Mouse (Mus musculus): ENCODE results near the gene Cnpy2. TPM values are rescaled to one million over a fixed set of nuclear protein-coding genes. Genes with fewer than 3 reads are reported as not detected.
A peak's percentile ranks its signal among the peaks of the same experiment; 100 is the strongest.
"Not testable (repeated sequence)": the region's sequence is repeated elsewhere in the genome, so short reads cannot be mapped to it uniquely, and the experiment has no call there.

Cnpy2 gene
- polyA plus RNA-seq, 1 experiment from 2014 or later, result 107 TPM

DNA sequence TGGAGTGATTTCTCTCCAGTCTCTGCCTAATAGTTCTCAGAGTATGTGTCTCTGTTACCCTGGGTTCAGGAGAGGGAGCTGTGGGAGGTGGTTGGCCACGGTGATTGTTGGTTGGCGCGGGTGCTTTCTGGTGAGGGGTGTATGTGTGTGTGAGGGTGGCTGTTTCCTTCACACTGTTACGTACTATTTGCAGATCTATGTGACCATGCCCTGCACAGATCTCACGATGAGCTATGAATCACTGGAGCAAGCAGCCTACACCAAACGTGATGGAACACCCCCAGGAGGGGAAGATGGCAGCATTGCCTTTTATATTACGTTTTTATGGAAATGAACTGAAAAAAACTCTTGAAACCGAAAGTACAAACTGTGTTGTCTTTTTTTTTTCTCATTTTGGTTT is 4.6 kb downstream of the Cnpy2 start:
- Histone ChIP-seq H3K27me3 (replicated peaks) (no peaks in the 10 kb centered on the region), H3K9me3 (replicated peaks) (no peaks in the 10 kb centered on the region), H3K36me3 (peaks cover 39% of the 10 kb centered on the region), H3K4me3 (no peak overlapping the region), H3K4me1 (peaks cover 18% of the 10 kb centered on the region), H3K4me2 (no peak overlapping the region), H3K27ac (no peak overlapping the region), H3K9ac (no peak overlapping the region)
- WGBS (ENCODE audit: insufficient replicate concordance), result 83% methylated on average over 8 of the region's 8 CpGs
- no peak for ATAC-seq

DNA sequence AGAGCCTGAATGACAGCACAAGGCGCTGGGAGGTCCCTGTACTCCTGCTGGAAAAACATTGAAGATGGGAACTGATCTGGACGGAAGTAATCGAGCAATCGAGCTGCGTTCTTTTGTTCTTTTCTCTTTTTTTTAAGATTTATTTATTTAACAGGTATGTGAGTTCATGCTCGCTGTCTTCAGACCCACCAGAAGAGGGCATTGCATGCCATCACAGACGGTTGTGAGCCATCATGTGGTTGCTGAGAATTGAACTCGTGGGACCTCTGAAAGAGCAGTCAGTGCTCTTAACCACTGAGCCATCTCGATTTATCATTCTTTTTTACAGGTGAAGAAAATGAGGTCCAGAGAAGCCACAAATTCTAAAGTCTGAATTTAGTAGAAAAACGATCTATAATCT is 5.4 kb downstream of the Cnpy2 start:
- H3K27ac ChIP-seq, result no peak overlapping the region
- H3K4me1 ChIP-seq, result peaks cover 20% of the 10 kb centered on the region
- 79% methylated on average over 10 of the region's 10 CpGs for WGBS (ENCODE audit: insufficient replicate concordance)
- no peak for ATAC-seq
- H3K36me3 ChIP-seq, result peaks cover 39% of the 10 kb centered on the region
- no peaks in the 10 kb centered on the region for H3K27me3 ChIP-seq (replicated peaks)
- H3K4me2 ChIP-seq, result no peak overlapping the region
- no peak overlapping the region for H3K9ac ChIP-seq
- H3K9me3 ChIP-seq (replicated peaks), result no peaks in the 10 kb centered on the region
- no peak overlapping the region for H3K4me3 ChIP-seq

DNA sequence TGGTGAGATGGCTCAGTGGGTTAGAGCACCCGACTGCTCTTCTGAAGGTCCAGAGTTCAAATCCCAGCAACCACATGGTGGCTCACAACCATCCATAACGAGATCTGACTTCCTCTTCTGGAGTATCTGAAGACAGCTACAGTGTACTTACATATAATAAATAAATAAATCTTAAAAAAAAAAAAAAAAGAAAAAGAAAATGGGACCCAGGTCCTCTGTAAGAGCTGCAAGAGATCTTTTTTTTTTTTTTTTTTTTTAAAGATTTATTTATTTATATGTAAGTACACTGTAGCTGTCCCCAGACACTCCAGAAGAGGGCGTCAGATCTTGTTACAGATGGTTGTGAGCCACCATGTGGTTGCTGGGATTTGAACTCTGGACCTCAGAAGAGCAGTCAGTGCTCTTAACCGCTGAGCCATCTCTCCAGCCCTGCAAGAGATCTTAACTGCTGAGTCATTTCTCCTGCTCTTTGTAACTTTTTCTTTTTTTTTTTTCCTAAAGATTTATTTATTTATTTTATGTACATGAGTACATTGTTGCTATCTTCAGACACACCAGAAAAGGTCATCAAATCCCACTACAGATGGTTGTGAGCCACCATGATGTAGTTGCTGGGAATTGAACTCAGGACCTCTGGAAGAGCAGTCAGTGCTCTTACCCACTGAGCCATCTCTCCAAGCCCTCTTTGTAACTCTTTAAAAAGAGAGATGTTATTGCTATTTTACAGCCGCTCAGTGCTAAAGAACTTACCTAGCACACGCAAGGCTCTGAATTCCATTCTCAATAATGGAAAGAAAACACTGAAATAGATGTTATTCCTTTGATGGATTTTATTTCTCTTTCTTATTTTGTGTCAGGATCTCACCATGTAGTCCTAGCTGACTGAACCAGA is 10.3 kb downstream of the Cnpy2 start:
- not testable (repeated sequence) for H3K9me3 ChIP-seq (replicated peaks); ATAC-seq; H3K4me3 ChIP-seq; H3K27ac ChIP-seq; H3K4me2 ChIP-seq; H3K27me3 ChIP-seq (replicated peaks); H3K9ac ChIP-seq
- Histone ChIP-seq H3K36me3 (peaks cover 17% of the 10 kb centered on the region), H3K4me1 (peaks cover 36% of the 10 kb centered on the region)
- WGBS (ENCODE audit: insufficient replicate concordance), result 67% methylated on average over 6 of the region's 6 CpGs

DNA sequence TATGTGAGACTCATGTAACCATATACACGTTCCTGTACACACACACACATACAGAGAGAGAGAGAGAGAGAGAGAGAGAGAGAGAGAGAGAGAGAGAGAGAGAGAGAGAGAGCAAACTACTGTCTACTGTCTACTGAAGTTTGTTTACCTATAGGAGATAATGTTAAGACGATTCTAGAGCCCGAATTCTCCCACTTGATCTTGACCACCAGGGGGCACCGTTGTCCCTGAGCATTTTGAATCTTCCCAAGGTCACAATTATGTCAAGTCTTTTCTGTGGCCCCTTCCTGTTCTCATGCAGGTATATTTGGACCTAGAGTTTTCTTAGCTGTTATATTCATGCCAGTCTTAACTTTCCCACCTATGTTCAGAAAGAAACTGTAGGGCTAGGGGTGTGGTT is 13.3 kb downstream of the Cnpy2 start:
- Histone ChIP-seq H3K9me3 (replicated peaks) (no peaks in the 10 kb centered on the region), H3K4me3 (no peak overlapping the region), H3K27me3 (replicated peaks) (no peaks in the 10 kb centered on the region), H3K27ac (peak overlapping the region; percentile 95), H3K4me2 (peak overlapping the region; percentile 86), H3K36me3 (peaks cover 14% of the 10 kb centered on the region), H3K9ac (0 out of 2 replicates have a peak overlapping the region, but pooled peaks have one; percentile 58), H3K4me1 (peaks cover 62% of the 10 kb centered on the region)
- 0% methylated on average over 4 of the region's 4 CpGs for WGBS (ENCODE audit: insufficient replicate concordance)
- ATAC-seq, result no peak

DNA sequence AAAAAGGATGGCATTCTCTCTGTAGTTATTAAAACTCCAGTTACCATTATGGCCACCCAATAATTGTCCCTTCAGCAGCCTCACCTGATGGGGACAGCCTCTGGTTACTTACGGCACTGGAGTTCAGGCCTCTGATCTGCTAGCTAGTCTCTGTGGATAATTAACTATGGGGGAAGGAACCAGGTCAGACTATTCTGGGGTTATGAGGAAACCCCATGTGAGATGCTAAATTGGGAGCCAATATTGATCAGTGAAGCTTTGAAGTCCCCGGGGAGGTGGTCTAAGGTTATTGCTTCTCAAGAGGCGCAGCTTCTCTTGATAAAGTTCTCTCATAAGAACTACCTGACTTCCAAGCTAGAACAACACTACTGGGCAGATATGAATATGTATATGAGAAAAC is 13.9 kb downstream of the Cnpy2 start:
- H3K4me2 ChIP-seq, result peak overlapping the region; percentile 86
- H3K4me3 ChIP-seq, result 0 out of 2 replicates have a peak overlapping the region, but pooled peaks have one; percentile 91
- no peaks in the 10 kb centered on the region for H3K9me3 ChIP-seq (replicated peaks)
- H3K27ac ChIP-seq, result peak overlapping the region; percentile 95
- peaks cover 68% of the 10 kb centered on the region for H3K4me1 ChIP-seq
- ATAC-seq, result no peak
- 68% methylated on average over 3 of the region's 3 CpGs for WGBS (ENCODE audit: insufficient replicate concordance)
- peak overlapping the region; percentile 58 for H3K9ac ChIP-seq
- peaks cover 20% of the 10 kb centered on the region for H3K36me3 ChIP-seq
- H3K27me3 ChIP-seq (replicated peaks), result no peaks in the 10 kb centered on the region

DNA sequence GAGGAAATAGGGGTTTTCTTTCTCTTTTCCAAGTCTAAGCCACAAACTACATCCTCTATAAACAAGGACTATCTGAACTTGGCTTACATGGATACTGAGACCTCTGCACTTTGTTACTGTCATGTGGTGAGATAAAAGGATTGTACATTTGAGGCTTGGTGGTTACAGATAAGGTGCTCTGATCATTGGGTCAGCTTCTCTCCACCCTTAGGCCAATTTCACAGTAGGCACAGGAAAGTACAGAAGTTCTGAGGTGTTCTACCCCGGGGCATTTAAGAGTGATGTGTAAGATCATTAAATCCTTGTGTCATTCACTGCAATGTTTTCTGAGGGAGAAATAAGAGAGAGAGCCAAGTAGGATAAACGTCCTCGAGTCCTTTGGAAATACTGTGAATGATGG is 14.3 kb downstream of the Cnpy2 start:
- Histone ChIP-seq H3K4me3 (peak overlapping the region; percentile 91), H3K4me1 (peaks cover 72% of the 10 kb centered on the region), H3K4me2 (peak overlapping the region; percentile 86), H3K9ac (peak overlapping the region; percentile 92), H3K36me3 (peaks cover 24% of the 10 kb centered on the region), H3K27ac (peak overlapping the region; percentile 95), H3K27me3 (replicated peaks) (no peaks in the 10 kb centered on the region), H3K9me3 (replicated peaks) (no peaks in the 10 kb centered on the region)
- peak; percentile 57 for ATAC-seq
- WGBS (ENCODE audit: insufficient replicate concordance), result 35% methylated on average over 3 of the region's 3 CpGs

DNA sequence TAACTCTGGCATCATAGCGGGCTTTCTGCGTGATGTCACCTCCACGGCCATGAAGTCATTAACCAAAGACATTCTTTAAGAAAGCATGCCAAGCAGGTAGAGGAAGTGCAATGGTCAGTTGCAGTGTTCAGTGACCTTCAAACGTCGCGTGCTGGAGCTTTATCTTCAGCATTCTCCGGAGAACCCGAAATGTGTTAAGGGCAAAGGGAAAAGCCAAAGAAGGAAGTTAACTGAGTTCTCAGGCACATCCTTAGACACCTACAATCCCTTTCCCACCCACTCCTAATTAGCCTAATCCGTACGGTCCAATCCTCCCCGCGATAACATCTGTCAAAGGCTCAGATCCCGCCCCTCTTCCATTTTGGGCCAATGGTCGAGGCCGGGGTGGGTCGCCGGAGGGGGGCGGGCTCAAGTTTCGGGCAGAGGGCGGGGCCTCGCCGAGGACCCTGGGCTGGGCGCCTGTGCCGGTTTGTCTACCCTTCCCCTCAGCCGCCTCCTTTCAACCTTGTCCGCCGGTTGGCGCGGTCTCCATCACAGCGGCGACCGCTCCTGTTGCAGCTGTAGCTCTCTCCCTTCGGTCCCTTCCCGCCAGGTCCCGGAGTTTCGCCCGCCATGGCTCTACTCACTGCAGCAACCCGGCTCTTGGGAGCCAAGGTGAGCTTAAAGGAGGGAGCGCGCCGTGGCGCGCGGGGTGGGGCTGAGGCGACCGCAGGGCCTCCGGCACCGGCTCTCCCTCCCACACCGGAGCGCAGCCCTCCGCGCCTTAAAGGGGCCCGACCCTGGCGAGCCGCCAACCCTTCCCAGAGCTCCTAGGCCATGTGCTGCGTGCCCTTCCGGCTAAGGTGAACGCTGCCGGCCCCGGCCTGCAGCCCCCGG is 15.3 kb downstream of the Cnpy2 start, which contains the start of gene Cs:
Gene Cs (plus strand): TSS at position 429 of the 876 bp plus-strand sequence.
- peaks cover 76% of the 10 kb centered on the region for H3K4me1 ChIP-seq
- H3K4me3 ChIP-seq, result peak within 1 kb of the TSS; percentile 91
- no peaks in the 10 kb centered on the region for H3K27me3 ChIP-seq (replicated peaks)
- ATAC-seq, result peak; percentile 92
- H3K4me2 ChIP-seq, result peak within 1 kb of the TSS; percentile 86
- H3K36me3 ChIP-seq, result peaks cover 25% of the 10 kb centered on the region
- peak within 1 kb of the TSS; percentile 92 for H3K9ac ChIP-seq
- H3K27ac ChIP-seq, result peak within 1 kb of the TSS; percentile 95
- WGBS (ENCODE audit: insufficient replicate concordance), result 2% methylated on average over 61 of the region's 61 CpGs
- H3K9me3 ChIP-seq (replicated peaks), result no peaks in the 10 kb centered on the region

DNA sequence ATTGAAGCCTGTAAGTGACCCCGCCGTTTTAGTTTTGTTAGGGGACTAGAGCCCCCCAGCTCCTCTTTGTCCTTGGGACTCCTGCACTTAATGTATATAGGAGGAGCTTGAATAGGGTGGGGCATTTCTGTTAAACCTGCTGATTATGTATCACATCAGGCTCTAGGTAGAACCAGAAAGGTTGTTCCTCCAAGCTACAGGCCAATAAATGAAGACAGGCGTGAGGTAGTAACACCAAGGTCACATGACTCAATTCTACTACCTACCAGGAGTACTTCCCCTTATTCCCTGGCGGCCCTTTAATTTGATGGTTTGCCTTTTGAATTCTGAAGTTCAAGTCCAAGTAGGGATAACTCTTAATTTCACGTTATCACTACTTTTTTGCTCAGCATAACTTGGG is 16.2 kb downstream of the Cnpy2 start:
- no peaks in the 10 kb centered on the region for H3K27me3 ChIP-seq (replicated peaks)
- peak overlapping the region; percentile 91 for H3K4me3 ChIP-seq
- H3K4me1 ChIP-seq, result peaks cover 84% of the 10 kb centered on the region
- H3K9me3 ChIP-seq (replicated peaks), result no peaks in the 10 kb centered on the region
- ATAC-seq, result peak; percentile 2; the same call in 1 of the 2 replicates
- peaks cover 29% of the 10 kb centered on the region for H3K36me3 ChIP-seq
- peak overlapping the region; percentile 92 for H3K9ac ChIP-seq
- 9% methylated on average over 5 of the region's 5 CpGs for whole genome bisulfite sequencing (ENCODE audit: insufficient replicate concordance)
- H3K27ac ChIP-seq, result peak overlapping the region; percentile 95
- H3K4me2 ChIP-seq, result peak overlapping the region; percentile 86

DNA sequence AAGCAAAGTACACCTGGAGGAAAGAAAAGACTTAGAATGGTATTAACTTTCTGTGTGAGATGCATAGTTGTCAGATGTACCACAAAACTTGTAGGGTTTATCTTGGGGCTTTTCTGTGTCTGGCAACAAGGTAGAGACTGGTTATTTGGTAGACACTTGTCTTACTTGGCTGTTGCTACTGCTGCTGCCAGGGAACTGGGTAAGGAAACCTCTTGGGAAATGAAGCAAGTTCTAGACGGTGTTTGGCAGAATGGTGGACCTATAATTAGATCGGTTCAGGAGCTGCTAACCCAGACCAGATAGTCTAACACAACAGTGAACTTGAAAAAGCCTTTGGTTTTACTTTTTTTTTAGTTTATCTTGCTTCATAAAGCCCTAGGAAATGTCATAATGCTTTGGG is 16.7 kb downstream of the Cnpy2 start:
- Histone ChIP-seq H3K9ac (peak overlapping the region; percentile 92), H3K9me3 (replicated peaks) (no peaks in the 10 kb centered on the region), H3K4me1 (peaks cover 90% of the 10 kb centered on the region), H3K4me2 (peak overlapping the region; percentile 86), H3K27me3 (replicated peaks) (no peaks in the 10 kb centered on the region), H3K36me3 (peaks cover 29% of the 10 kb centered on the region), H3K4me3 (peak overlapping the region; percentile 91), H3K27ac (peak overlapping the region; percentile 95)
- 60% methylated on average over 2 of the region's 2 CpGs for WGBS (ENCODE audit: insufficient replicate concordance)
- no peak for ATAC-seq

DNA sequence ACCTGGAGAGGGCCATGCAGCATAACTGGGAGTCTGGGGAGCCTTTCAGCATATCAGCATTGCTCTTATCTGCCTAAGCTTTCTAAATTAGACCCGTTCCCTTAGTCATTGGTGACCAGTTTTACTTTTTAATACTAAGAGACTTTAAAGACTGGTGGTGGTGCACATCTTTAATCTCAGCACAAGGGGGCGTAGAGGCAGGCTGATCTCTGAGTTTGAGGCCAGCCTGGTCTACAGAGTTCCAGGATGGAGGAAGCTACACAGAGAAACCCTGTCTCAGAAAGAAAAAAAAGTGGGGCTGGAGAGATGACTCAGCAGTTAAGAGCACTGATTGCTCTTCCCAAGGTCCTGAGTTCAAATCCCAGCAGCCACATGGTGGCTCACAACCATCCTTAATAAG is 18.0 kb downstream of the Cnpy2 start:
- peak overlapping the region; percentile 41; the same call in 1 of the 2 replicates for H3K27ac ChIP-seq

DNA sequence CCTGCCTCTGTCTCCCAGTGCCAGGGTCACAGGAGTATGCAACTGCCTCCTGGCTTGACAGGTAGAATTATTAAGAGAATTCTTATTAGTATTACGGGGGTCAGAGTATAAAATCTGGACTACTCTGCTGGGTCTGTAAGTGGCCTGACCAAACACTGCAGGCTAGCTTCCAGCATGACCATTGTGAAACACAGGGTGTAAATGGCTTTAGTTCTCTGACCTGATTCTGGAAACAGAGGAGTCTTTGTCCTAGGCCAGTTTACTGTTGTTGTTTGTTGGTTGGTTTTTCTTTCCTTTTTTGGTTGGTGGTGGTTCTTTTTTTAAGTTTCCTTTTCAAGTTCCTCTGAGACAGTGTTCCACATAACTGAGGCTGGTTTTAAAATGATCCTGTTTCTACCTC is 21.2 kb downstream of the Cnpy2 start:
- no peak overlapping the region for H3K4me3 ChIP-seq
- H3K4me2 ChIP-seq, result peak overlapping the region; percentile 25; the same call in 1 of the 2 replicates
- peaks cover 49% of the 10 kb centered on the region for H3K36me3 ChIP-seq
- 0 out of 2 replicates have a peak overlapping the region, but pooled peaks have one; percentile 27 for H3K9ac ChIP-seq
- H3K27ac ChIP-seq, result peak overlapping the region; percentile 71
- H3K9me3 ChIP-seq (replicated peaks), result no peaks in the 10 kb centered on the region
- no peaks in the 10 kb centered on the region for H3K27me3 ChIP-seq (replicated peaks)
- ATAC-seq, result no peak
- WGBS (ENCODE audit: insufficient replicate concordance), result 84% methylated on average over 1 of the region's 1 CpGs
- peaks cover 87% of the 10 kb centered on the region for H3K4me1 ChIP-seq

More for the DNA sequence above, 18.0 kb downstream of the Cnpy2 start:
- H3K36me3 ChIP-seq, result peaks cover 29% of the 10 kb centered on the region
- H3K9ac ChIP-seq, result peak overlapping the region; percentile 92; the same call in 1 of the 2 replicates
- WGBS (ENCODE audit: insufficient replicate concordance), result 36% methylated on average over 2 of the region's 2 CpGs
- H3K4me1 ChIP-seq, result peaks cover 91% of the 10 kb centered on the region
- H3K4me2 ChIP-seq, result peak overlapping the region; percentile 86
- no peak for ATAC-seq
- no peaks in the 10 kb centered on the region for H3K9me3 ChIP-seq (replicated peaks)
- H3K4me3 ChIP-seq, result no peak overlapping the region
- no peaks in the 10 kb centered on the region for H3K27me3 ChIP-seq (replicated peaks)
